Mouse (Mus musculus) lung, embryonic 16.5 days (tissue): ENCODE measurements around the gene Calhm5. TPM values are rescaled to one million over a fixed set of nuclear protein-coding genes. Genes with fewer than 3 reads are reported as not detected.
A peak's percentile ranks its signal among the peaks of the same experiment; 100 is the strongest.

Source experiments
- ATAC-seq: fragments of 200-750 bp; cut with Nextera tagmentation; 2 replicates; pipeline ENCODE4 v1.8.0; 2017; ENCODE audit warnings: low read depth, mild to moderate bottlenecking, moderate library complexity
- H3K27ac ChIP-seq: fragments of 300-500 bp; sonication (generic); 2 replicates; pipeline ENCODE4 v1.5.1; 2014; ENCODE audit warnings: mild to moderate bottlenecking, control low read depth, low read length
- H3K27me3 ChIP-seq: fragments of 300-500 bp; sonication (generic); 2 replicates; pipeline ENCODE4 v1.6.1; 2014; ENCODE audit warnings: low read depth, low read length, mixed read lengths; ENCODE audit not compliant: control insufficient read depth, insufficient read depth
- H3K36me3 ChIP-seq: fragments of 300-500 bp; sonication (generic); 2 replicates; pipeline ENCODE4 v1.6.1; 2014; ENCODE audit warnings: low read length; ENCODE audit not compliant: control insufficient read depth, insufficient read depth
- H3K4me1 ChIP-seq: fragments of 300-500 bp; sonication (generic); replicated peaks from 2 replicates; pipeline ENCODE4 v1.6.1; 2014; ENCODE audit warnings: low read length, mixed read lengths; ENCODE audit not compliant: control insufficient read depth, insufficient read depth
- H3K4me2 ChIP-seq: fragments of 300-500 bp; sonication (generic); 2 replicates; pipeline ENCODE4 v1.6.1; 2014; ENCODE audit warnings: low read depth, low read length, control low read depth
- H3K4me3 ChIP-seq: fragments of 300-500 bp; sonication (generic); 2 replicates; pipeline ENCODE4 v1.5.1; 2014; ENCODE audit warnings: mild to moderate bottlenecking, low read length, control low read depth
- H3K9ac ChIP-seq: fragments of 300-500 bp; sonication (generic); 2 replicates; pipeline ENCODE4 v1.6.1; 2014; ENCODE audit warnings: low read length, control low read depth
- H3K9me3 ChIP-seq: fragments of 300-500 bp; sonication (generic); 2 replicates; pipeline ENCODE4 v1.6.1; 2016; ENCODE audit warnings: low read length; ENCODE audit not compliant: control insufficient read depth
- WGBS: fragments of 180-500 bp; shearing (Covaris S2); extraction: QIAGEN DNeasy Blood & Tissue Kit; methylation state at CpG from one replicate; pipeline ENCODE4 v1.1.7; 2014; 5-methylcytosine and 5-hydroxymethylcytosine counted together
- polyA plus RNA-seq: library from polyadenylated mRNA; unstranded; fragments of >200 nt; fragmentation: Nextera tagmentation; extraction: Ambion mirVana; gene quantifications from 2 replicates; pipeline ENCODE4 v1.2.1, GENCODE M21; 2015

Calhm5 gene
- polyA plus RNA-seq, 1 experiment from 2014 or later, result 1.0 TPM

DNA sequence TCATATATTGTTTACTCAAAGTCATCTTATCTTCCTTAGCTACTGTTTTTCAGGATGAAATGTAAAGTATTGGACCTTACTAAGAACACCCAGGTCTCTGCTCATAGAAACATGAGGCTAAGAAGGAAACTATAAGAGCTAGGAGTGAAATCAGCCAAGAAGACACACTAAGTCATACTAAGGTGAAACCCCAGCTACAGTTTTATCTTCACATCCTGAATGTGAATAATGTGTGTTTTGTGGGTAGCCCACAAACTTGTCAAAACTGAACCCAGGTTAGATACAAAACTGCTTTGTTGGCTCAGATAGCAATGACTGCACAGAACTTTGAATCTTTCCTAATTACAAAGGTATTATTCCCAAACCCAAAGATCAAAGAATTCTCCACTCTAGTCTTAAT is 21.5 kb upstream of the Calhm5 start:
- Histone ChIP-seq H3K4me3 (no peak overlapping the region), H3K4me2 (no peak overlapping the region), H3K9me3 (no peaks in the 10 kb centered on the region), H3K27ac (no peak overlapping the region), H3K9ac (no peak overlapping the region), H3K36me3 (no peaks in the 10 kb centered on the region), H3K27me3 (no peaks in the 10 kb centered on the region), H3K4me1 (no peaks in the 10 kb centered on the region)
- ATAC-seq, result no peak

GRCm38 (mm10) chr10:34117131-34117530 is 20.8 kb upstream of the Calhm5 start:
- 43% methylated on average over 3 of the region's 3 CpGs for WGBS
- H3K4me3 ChIP-seq, result no peak overlapping the region
- H3K4me2 ChIP-seq, result no peak overlapping the region
- no peaks in the 10 kb centered on the region for H3K9me3 ChIP-seq
- no peaks in the 10 kb centered on the region for H3K4me1 ChIP-seq
- no peak overlapping the region for H3K27ac ChIP-seq
- no peak overlapping the region for H3K9ac ChIP-seq
- H3K36me3 ChIP-seq, result no peaks in the 10 kb centered on the region
- ATAC-seq, result no peak
- no peaks in the 10 kb centered on the region for H3K27me3 ChIP-seq

GRCm38 (mm10) chr10:34111964-34112738 is 15.8 kb upstream of the Calhm5 start:
- no peak overlapping the region for H3K4me3 ChIP-seq
- WGBS, result 53% methylated on average over 4 of the region's 4 CpGs
- H3K4me1 ChIP-seq, result no peaks in the 10 kb centered on the region
- no peak for ATAC-seq
- no peaks in the 10 kb centered on the region for H3K27me3 ChIP-seq
- no peak overlapping the region for H3K9ac ChIP-seq
- no peak overlapping the region for H3K4me2 ChIP-seq
- no peaks in the 10 kb centered on the region for H3K9me3 ChIP-seq
- H3K27ac ChIP-seq, result no peak overlapping the region
- no peaks in the 10 kb centered on the region for H3K36me3 ChIP-seq

DNA sequence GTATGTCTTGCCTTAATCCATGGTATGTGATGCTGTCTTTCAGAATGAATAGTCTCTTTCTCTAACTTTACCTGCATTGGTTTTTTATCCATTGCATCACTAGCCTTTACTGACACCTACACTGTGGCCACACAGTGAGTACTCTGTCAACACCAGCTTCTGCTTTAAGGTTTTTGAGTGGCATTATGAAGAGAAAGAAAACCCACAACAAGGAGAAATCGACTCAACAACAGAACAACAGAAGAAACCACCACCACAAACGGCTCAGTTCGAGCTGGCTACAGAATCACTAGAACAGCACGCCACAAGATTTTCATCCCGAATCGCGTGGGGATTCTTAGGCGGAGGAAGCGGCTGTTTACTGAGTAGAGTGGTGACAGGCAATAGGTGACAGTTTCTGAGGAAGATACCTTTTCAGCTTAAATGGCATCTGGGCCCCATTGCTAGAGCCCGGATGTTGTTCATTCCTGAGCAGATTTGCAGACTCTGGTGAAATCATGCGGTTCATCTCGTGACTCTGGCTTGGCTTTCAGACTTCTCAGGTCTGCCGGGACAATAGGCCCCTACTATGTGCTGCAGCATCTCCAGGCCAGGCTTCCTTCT is 14.6 kb upstream of the Calhm5 start:
- H3K4me3 ChIP-seq, result no peak overlapping the region
- H3K4me1 ChIP-seq, result no peaks in the 10 kb centered on the region
- no peak for ATAC-seq
- no peak overlapping the region for H3K27ac ChIP-seq
- no peak overlapping the region for H3K9ac ChIP-seq
- no peak overlapping the region for H3K4me2 ChIP-seq
- no peaks in the 10 kb centered on the region for H3K9me3 ChIP-seq
- WGBS, result 71% methylated on average over 13 of the region's 13 CpGs
- H3K36me3 ChIP-seq, result no peaks in the 10 kb centered on the region
- H3K27me3 ChIP-seq, result no peaks in the 10 kb centered on the region

DNA sequence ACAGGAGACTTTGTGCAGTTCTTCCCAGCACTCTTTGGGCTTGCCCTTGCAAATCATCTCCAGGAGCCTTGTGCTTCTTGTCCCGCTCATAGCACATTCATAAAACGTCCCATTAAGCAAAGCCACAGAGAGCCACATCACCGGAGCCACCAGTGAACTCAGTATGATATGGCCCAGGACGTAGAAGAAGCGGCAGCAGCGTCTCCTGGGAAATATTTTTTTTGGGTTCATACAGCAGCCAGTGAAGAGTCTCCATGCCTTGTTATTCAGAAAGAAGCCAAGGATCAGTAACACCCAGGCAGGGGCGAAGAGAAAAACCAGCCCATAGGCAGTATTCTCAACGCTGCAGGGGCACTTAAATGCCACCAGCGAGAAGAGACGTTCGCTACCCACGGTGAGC is 355 bp downstream of the Calhm5 start:
- H3K9me3 ChIP-seq, result no peaks in the 10 kb centered on the region
- ATAC-seq, result peak; percentile 19; the same call in 1 of the 2 replicates
- H3K27ac ChIP-seq, result 0 out of 2 replicates have a peak overlapping the region, but pooled peaks have one; percentile 21
- peaks cover 6% of the 10 kb centered on the region; the same call in 1 of the 2 replicates for H3K4me1 ChIP-seq
- no peaks in the 10 kb centered on the region for H3K27me3 ChIP-seq
- H3K4me2 ChIP-seq, result peak overlapping the region; percentile 58
- peak overlapping the region; percentile 58 for H3K9ac ChIP-seq
- WGBS, result 52% methylated on average over 12 of the region's 12 CpGs
- H3K36me3 ChIP-seq, result no peaks in the 10 kb centered on the region
- peak overlapping the region; percentile 38 for H3K4me3 ChIP-seq

GRCm38 (mm10) chr10:34095147-34095546 is 1.2 kb downstream of the Calhm5 start:
- Histone ChIP-seq H3K9ac (no peak overlapping the region), H3K9me3 (no peaks in the 10 kb centered on the region), H3K27ac (no peak overlapping the region), H3K4me2 (no peak overlapping the region), H3K36me3 (no peaks in the 10 kb centered on the region), H3K4me3 (no peak overlapping the region), H3K4me1 (peaks cover 10% of the 10 kb centered on the region; the same call in 1 of the 2 replicates), H3K27me3 (no peaks in the 10 kb centered on the region)
- WGBS, result 81% methylated on average over 2 of the region's 2 CpGs
- ATAC-seq, result no peak

GRCm38 (mm10) chr10:34091888-34092287 is 4.4 kb downstream of the Calhm5 start:
- Histone ChIP-seq H3K9ac (no peak overlapping the region), H3K4me1 (peaks cover 10% of the 10 kb centered on the region; the same call in 1 of the 2 replicates), H3K27ac (no peak overlapping the region), H3K36me3 (no peaks in the 10 kb centered on the region), H3K4me3 (no peak overlapping the region), H3K27me3 (no peaks in the 10 kb centered on the region), H3K9me3 (no peaks in the 10 kb centered on the region), H3K4me2 (no peak overlapping the region)
- no peak for ATAC-seq
- WGBS, result 57% methylated on average over 5 of the region's 5 CpGs

GRCm38 (mm10) chr10:34090481-34090880 is 5.8 kb downstream of the Calhm5 start:
- H3K4me1 ChIP-seq, result peaks cover 6% of the 10 kb centered on the region; the same call in 1 of the 2 replicates
- H3K27me3 ChIP-seq, result no peaks in the 10 kb centered on the region
- ATAC-seq, result peak; percentile 24; the same call in 1 of the 2 replicates
- no peak overlapping the region for H3K4me3 ChIP-seq
- H3K9ac ChIP-seq, result no peak overlapping the region
- WGBS, result 48% methylated on average over 1 of the region's 1 CpGs
- H3K4me2 ChIP-seq, result no peak overlapping the region
- no peaks in the 10 kb centered on the region for H3K9me3 ChIP-seq
- no peaks in the 10 kb centered on the region for H3K36me3 ChIP-seq
- H3K27ac ChIP-seq, result no peak overlapping the region

DNA sequence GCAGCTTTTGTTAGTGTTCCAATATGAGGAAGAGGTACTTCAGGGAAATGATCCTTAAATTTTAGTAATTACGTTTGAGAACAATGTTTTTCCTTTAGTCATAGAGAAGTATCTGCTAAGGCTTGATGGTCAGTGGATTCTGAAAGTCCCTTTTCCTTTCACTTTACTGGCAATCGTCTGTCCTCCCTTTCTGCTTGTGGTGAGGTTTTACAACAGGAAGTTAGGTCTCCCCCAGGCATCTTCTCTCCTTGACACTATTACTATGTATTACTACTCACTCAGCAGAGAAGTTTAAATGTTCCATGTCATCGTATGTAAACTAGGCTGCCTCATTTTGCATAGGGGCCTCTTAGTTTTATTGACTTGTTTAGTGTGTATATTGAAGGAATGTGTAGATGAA is 6.8 kb downstream of the Calhm5 start:
- H3K4me2 ChIP-seq, result no peak overlapping the region
- H3K9ac ChIP-seq, result no peak overlapping the region
- WGBS, result 69% methylated on average over 3 of the region's 3 CpGs
- H3K27me3 ChIP-seq, result no peaks in the 10 kb centered on the region
- H3K9me3 ChIP-seq, result no peaks in the 10 kb centered on the region
- peaks cover 6% of the 10 kb centered on the region; the same call in 1 of the 2 replicates for H3K4me1 ChIP-seq
- H3K36me3 ChIP-seq, result no peaks in the 10 kb centered on the region
- no peak overlapping the region for H3K27ac ChIP-seq
- no peak overlapping the region for H3K4me3 ChIP-seq
- ATAC-seq, result no peak
